Mouse (Mus musculus): ENCODE measurements at regions not wholly inside any gene's neighbourhood (a gene's known extent, or its start where the extent isn't known, plus 50 kb on each side); places are given as distances from the start of the nearest gene placed in this dataset.

- no peak for TF ChIP-seq MAX (IDR thresholded peaks at IDR 0.05)
- TF ChIP-seq CTCF (IDR thresholded peaks at IDR 0.05; ENCODE audit: control insufficient read depth, insufficient read depth, insufficient read length): no peak
- TF ChIP-seq USF1 (IDR thresholded peaks at IDR 0.05; ENCODE audit: low read depth): no peak
- TF ChIP-seq FOSL1 (IDR thresholded peaks at IDR 0.05; ENCODE audit: insufficient read depth, low read length, poor library complexity, severe bottlenecking): no peak
- no peak for TF ChIP-seq MYOG (IDR thresholded peaks at IDR 0.05; ENCODE audit: control insufficient read depth, extremely low read depth, insufficient read length)
These were observed 52.7 kb upstream of the Nbea start for GRCm38 (mm10) chr3:56236163-56236562.
